Mouse (Mus musculus): ENCODE measurements around the gene Vmn1r229.

The Vmn1r229 gene

GRCm38 (mm10) chr17:20811255-20811654 lies at the start of gene Vmn1r229:
Gene Vmn1r229 (plus strand): TSS chr17:20811555.
- no peak for DNase-seq (ENCODE audit: low read depth, low spot score)

GRCm38 (mm10) chr17:20786057-20786456 lies 25.3 kb upstream of the Vmn1r229 start, which contains the start of gene Vmn1r228:
Gene Vmn1r228 (minus strand): TSS chr17:20786157.
- no peak for DNase-seq (ENCODE audit: low read depth, low spot score)

- no peak for DNase-seq (ENCODE audit: low read depth, low spot score)
These were observed 28.8 kb downstream of the Vmn1r229 start, which contains the start of gene Vmn1r230 for GRCm38 (mm10) chr17:20840144-20840543. Gene Vmn1r230 (plus strand): TSS chr17:20840444.
